Mouse (Mus musculus) C2C12 (cell line): Measurements from ENCODE around the gene Col23a1. TPM values are rescaled to one million over a fixed set of nuclear protein-coding genes. Genes with fewer than 3 reads are reported as not detected.

Source experiments
- H3K27me3 ChIP-seq: one replicate; pipeline ENCODE4 v1.6.1; 2011; ENCODE audit not compliant: control insufficient read depth, insufficient read depth, insufficient read length
- H3K36me3 ChIP-seq: one replicate; pipeline ENCODE4 v1.6.1; 2011; ENCODE audit not compliant: control insufficient read depth, insufficient read depth
- H3K4me3 ChIP-seq: one replicate; pipeline ENCODE4 v1.5.1; 2011; ENCODE audit warnings: mild to moderate bottlenecking, control low read depth; ENCODE audit not compliant: poor library complexity, insufficient read depth, severe bottlenecking
- H3K79me2 ChIP-seq: one replicate; pipeline ENCODE4 v1.6.1; 2011; ENCODE audit not compliant: control insufficient read depth, insufficient read depth
- H3K79me3 ChIP-seq: one replicate; pipeline ENCODE4 v1.6.1; 2011; ENCODE audit warnings: low read depth, control low read depth
- H3ac ChIP-seq: one replicate; pipeline ENCODE3; 2011; ENCODE audit warnings: low read depth; ENCODE audit not compliant: control insufficient read depth, insufficient read length
- CEBPB ChIP-seq: IDR thresholded peaks from one replicate; pipeline ENCODE4 v1.6.1; 2011; ENCODE audit warnings: low read depth, mild to moderate bottlenecking, control low read depth, moderate library complexity
- CTCF ChIP-seq: IDR thresholded peaks from one replicate; pipeline ENCODE4 v1.5.1; 2011; ENCODE audit not compliant: control insufficient read depth, insufficient read depth, insufficient read length
- FOSL1 ChIP-seq: IDR thresholded peaks from one replicate; pipeline ENCODE4 v1.8.0; 2011; ENCODE audit warnings: mild to moderate bottlenecking, low read length; ENCODE audit not compliant: poor library complexity, insufficient read depth, severe bottlenecking
- MAX ChIP-seq: IDR thresholded peaks from one replicate; pipeline ENCODE4 v1.6.1; 2011; ENCODE audit warnings: mild to moderate bottlenecking, control low read depth
- MYOD1 ChIP-seq: IDR thresholded peaks from one replicate; pipeline ENCODE4 v1.6.1; 2011; ENCODE audit warnings: low read depth; ENCODE audit not compliant: control insufficient read depth, insufficient read length
- MYOG ChIP-seq: IDR thresholded peaks from one replicate; pipeline ENCODE4 v1.6.1; 2011; ENCODE audit not compliant: control insufficient read depth, insufficient read length; ENCODE audit errors: extremely low read depth
- USF1 ChIP-seq: IDR thresholded peaks from one replicate; pipeline ENCODE4 v1.6.1; 2011; ENCODE audit warnings: low read depth, mild to moderate bottlenecking, control low read depth, moderate library complexity
- polyA plus RNA-seq: library from polyadenylated mRNA; unstranded; fragments of >200 nt; fragmentation: generic; extraction: Trizol; gene quantifications from one replicate; pipeline ENCODE4 v1.2.1, GENCODE M21; 2012; ENCODE audit warnings: missing spikeins

Gene Col23a1
- polyA plus RNA-seq, 1 experiment, result 0.43 TPM

DNA sequence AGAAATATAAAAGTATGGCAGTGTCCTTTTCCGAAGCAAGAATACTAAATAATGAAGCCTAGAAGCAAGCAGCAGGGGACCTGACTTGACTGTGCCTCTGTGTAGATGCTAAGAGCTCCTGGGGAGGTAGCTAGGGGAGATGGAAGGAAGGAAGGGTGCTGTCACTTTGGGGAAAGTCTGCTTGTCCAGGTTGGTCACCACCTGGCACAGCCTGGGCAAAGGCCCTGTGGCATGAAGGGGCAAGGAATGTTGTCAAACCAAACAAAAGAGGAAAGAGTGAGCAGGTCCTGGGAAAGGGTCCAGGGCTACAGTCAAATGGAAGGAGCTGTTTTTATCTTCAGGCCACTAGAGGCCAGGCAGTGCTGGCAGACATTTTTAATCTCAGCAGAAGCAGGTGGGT is 297.3 kb downstream of the Col23a1 start:
- Histone ChIP-seq H3K36me3 (peaks cover 55% of the 10 kb centered on the region), H3K4me3 (no peak overlapping the region), H3K79me2 (peaks cover 39% of the 10 kb centered on the region), H3K79me3 (peaks cover 11% of the 10 kb centered on the region), H3ac (no peak overlapping the region), H3K27me3 (no peaks in the 10 kb centered on the region)
- TF ChIP-seq MAX (no peak), MYOD1 (no peak), USF1 (no peak), CEBPB (no peak), FOSL1 (no peak), MYOG (no peak)

DNA sequence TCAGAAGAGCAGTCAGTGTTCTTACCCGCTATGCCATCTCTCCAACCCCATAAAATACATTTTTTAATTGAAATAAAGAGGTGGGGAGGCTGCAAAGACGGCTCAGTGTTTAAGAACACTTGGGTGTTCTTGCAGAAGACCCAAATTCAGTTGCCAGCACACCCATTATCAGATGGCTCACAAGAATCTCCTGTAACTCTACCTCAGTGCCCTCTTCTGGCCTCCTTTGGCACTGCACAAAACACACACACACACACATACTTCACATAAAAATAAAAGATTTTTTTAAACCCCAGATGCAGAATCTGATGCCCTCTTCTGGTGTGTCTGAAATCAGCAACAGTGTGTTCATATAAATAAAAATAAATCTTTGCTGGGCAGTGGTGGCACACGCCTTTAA is 299.1 kb downstream of the Col23a1 start:
- Histone ChIP-seq H3ac (no peak overlapping the region), H3K79me3 (peaks cover 11% of the 10 kb centered on the region), H3K27me3 (no peaks in the 10 kb centered on the region), H3K4me3 (no peak overlapping the region), H3K36me3 (peaks cover 73% of the 10 kb centered on the region), H3K79me2 (peaks cover 39% of the 10 kb centered on the region)
- TF ChIP-seq USF1, result no peak
- no peak for TF ChIP-seq MYOG
- TF ChIP-seq MYOD1, result no peak
- TF ChIP-seq MAX, result no peak
- no peak for TF ChIP-seq CTCF
- no peak for TF ChIP-seq CEBPB
- no peak for TF ChIP-seq FOSL1

DNA sequence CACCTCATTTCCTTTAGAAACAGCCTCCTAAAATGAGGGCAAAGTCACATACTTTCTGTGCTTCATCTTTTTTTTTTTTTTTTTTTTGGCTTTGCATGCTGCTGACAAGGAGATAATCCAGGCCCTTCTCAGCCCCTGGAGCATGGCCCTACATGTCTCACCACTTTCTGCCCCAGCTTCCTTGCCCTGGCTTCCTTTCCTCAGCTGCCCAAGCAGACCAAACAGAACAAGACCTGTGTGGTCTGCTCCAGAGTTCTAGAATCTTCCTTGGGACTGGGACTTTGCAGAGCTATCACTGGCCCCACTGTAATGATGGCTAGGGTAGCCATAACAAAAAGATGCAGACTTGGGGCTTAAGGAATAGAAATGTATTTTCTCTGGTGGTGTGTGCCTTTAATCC is 300.3 kb downstream of the Col23a1 start:
- peaks cover 10% of the 10 kb centered on the region for H3K79me3 ChIP-seq
- no peak overlapping the region for H3ac ChIP-seq
- H3K27me3 ChIP-seq, result no peaks in the 10 kb centered on the region
- H3K4me3 ChIP-seq, result no peak overlapping the region
- TF ChIP-seq CTCF (no peak), USF1 (no peak)
- peaks cover 84% of the 10 kb centered on the region for H3K36me3 ChIP-seq
- peaks cover 36% of the 10 kb centered on the region for H3K79me2 ChIP-seq

DNA sequence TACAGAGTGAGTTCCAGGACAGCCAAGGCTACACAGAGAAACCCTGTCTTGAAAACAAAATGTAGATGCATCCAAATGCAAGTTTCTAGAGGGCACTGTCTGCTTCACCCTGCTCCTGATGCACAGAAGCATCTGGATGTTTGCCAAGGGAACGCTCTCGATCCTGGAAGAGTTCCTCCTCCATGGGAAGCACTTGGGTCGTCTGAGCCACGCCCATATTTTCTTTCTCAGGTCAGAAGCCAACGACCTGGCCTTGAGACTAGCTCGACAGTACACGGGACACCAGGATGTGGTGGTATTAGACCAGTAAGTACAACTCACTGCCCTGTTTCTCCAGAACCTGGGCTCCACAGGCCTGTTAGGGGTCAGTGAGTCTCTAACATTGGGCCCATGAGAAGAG is 301.4 kb downstream of the Col23a1 start:
- peaks cover 3% of the 10 kb centered on the region for H3K79me3 ChIP-seq
- H3K4me3 ChIP-seq, result no peak overlapping the region
- H3K36me3 ChIP-seq, result peaks cover 96% of the 10 kb centered on the region
- TF ChIP-seq USF1 (no peak), MYOG (no peak), FOSL1 (no peak), CEBPB (no peak), CTCF (no peak), MAX (no peak), MYOD1 (no peak)
- no peaks in the 10 kb centered on the region for H3K27me3 ChIP-seq
- peaks cover 24% of the 10 kb centered on the region for H3K79me2 ChIP-seq
- no peak overlapping the region for H3ac ChIP-seq

DNA sequence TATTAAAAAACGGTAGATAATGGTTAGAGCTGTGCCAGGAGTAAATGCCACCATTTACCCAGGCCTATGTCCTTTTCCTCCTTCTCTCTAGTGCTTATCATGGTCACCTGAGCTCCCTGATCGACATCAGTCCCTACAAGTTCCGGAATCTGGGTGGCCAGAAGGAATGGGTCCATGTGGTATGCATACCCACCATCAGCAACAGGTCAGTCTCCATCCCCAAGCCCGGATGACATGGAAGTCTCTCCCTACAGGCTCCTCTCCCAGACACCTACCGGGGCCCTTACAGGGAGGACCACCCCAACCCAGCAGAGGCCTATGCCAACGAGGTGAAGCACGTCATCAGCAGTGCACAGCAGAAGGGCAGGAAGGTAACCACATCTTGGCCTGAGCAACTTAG is 302.2 kb downstream of the Col23a1 start:
- H3K4me3 ChIP-seq, result no peak overlapping the region
- H3K36me3 ChIP-seq, result peaks cover 97% of the 10 kb centered on the region
- H3ac ChIP-seq, result no peak overlapping the region
- no peaks in the 10 kb centered on the region for H3K79me3 ChIP-seq
- peaks cover 17% of the 10 kb centered on the region for H3K79me2 ChIP-seq
- TF ChIP-seq CEBPB, result no peak
- no peak for TF ChIP-seq CTCF
- no peak for TF ChIP-seq MAX
- no peak for TF ChIP-seq MYOD1
- TF ChIP-seq USF1, result no peak
- TF ChIP-seq MYOG, result no peak
- no peak for TF ChIP-seq FOSL1
- no peaks in the 10 kb centered on the region for H3K27me3 ChIP-seq

DNA sequence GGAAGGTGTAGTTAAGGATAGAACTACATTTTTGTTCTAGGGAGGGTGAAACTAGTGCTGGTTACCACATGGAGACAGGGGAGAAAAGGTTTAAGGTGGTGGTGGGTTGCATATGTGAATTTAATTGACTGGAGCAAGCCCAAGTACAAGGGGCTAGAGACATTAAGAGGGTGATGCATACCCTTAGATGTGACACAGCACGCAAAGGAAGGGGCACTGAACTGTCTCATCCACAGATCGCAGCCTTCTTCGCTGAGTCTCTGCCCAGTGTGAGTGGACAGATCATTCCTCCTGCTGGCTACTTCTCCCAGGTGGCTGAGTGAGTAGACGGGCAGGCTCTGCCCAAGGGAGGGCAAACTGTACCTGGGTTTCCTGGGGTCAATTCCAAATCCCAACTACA is 303.6 kb downstream of the Col23a1 start:
- Histone ChIP-seq H3K4me3 (no peak overlapping the region), H3K79me2 (peaks cover 14% of the 10 kb centered on the region), H3K36me3 (peaks cover 97% of the 10 kb centered on the region), H3ac (no peak overlapping the region), H3K79me3 (no peaks in the 10 kb centered on the region), H3K27me3 (no peaks in the 10 kb centered on the region)
- no peak for TF ChIP-seq MYOD1
